Mouse (Mus musculus) midbrain, embryonic 16.5 days (tissue): ENCODE data around the gene Tnfsf12. TPM values are rescaled to one million over a fixed set of nuclear protein-coding genes. Genes with fewer than 3 reads are reported as not detected.

ENCODE experiments used
- ATAC-seq: fragments of 200-750 bp; cut with Nextera tagmentation; 2 replicates; pipeline ENCODE4 v1.8.0; 2017; ENCODE audit warnings: moderate TSS enrichment
- H3K27ac ChIP-seq: fragments of 300-500 bp; sonication (generic); 2 replicates; pipeline ENCODE4 v1.5.1; 2014; ENCODE audit warnings: mild to moderate bottlenecking, low read length, mixed read lengths
- H3K27me3 ChIP-seq: fragments of 300-500 bp; sonication (generic); 2 replicates; pipeline ENCODE4 v1.6.1; 2014; ENCODE audit warnings: low read depth, low read length, mixed read lengths; ENCODE audit not compliant: control insufficient read depth, insufficient read depth
- H3K36me3 ChIP-seq: fragments of 300-500 bp; sonication (generic); 2 replicates; pipeline ENCODE4 v1.6.1; 2014; ENCODE audit warnings: mild to moderate bottlenecking, low read length, moderate library complexity, mixed read lengths; ENCODE audit not compliant: control insufficient read depth, insufficient read depth
- H3K4me1 ChIP-seq: fragments of 300-500 bp; sonication (generic); 2 replicates; pipeline ENCODE4 v1.6.1; 2014; ENCODE audit warnings: mild to moderate bottlenecking, low read length, mixed read lengths; ENCODE audit not compliant: control insufficient read depth, insufficient read depth
- H3K4me2 ChIP-seq: fragments of 300-500 bp; sonication (generic); 2 replicates; pipeline ENCODE4 v1.6.1; 2014; ENCODE audit warnings: mild to moderate bottlenecking, low read length, mixed read lengths
- H3K4me3 ChIP-seq: fragments of 300-500 bp; sonication (generic); 2 replicates; pipeline ENCODE4 v1.5.1; 2014; ENCODE audit warnings: low read depth, mild to moderate bottlenecking, low read length, moderate library complexity, mixed read lengths
- H3K9ac ChIP-seq: fragments of 300-500 bp; sonication (generic); 2 replicates; pipeline ENCODE4 v1.6.1; 2014; ENCODE audit warnings: low read depth, low read length, mixed read lengths
- H3K9me3 ChIP-seq: fragments of 300-500 bp; sonication (generic); replicated peaks from 2 replicates; pipeline ENCODE4 v1.6.1; 2014; ENCODE audit warnings: mild to moderate bottlenecking, low read length, mixed read lengths; ENCODE audit not compliant: control insufficient read depth, poor library complexity, severe bottlenecking
- WGBS: fragments of 180-500 bp; shearing (Covaris S2); extraction: QIAGEN DNeasy Blood & Tissue Kit; methylation state at CpG from one replicate; pipeline ENCODE4 v1.1.7; 2014; 5-methylcytosine and 5-hydroxymethylcytosine counted together
- polyA plus RNA-seq: library from polyadenylated mRNA; unstranded; fragments of >200 nt; fragmentation: Nextera tagmentation; extraction: Ambion mirVana; gene quantifications from 2 replicates; pipeline ENCODE4 v1.2.1, GENCODE M21; 2015

Tnfsf12 gene
- polyA plus RNA-seq, 1 experiment from 2014 or later, result 3.0 TPM

DNA sequence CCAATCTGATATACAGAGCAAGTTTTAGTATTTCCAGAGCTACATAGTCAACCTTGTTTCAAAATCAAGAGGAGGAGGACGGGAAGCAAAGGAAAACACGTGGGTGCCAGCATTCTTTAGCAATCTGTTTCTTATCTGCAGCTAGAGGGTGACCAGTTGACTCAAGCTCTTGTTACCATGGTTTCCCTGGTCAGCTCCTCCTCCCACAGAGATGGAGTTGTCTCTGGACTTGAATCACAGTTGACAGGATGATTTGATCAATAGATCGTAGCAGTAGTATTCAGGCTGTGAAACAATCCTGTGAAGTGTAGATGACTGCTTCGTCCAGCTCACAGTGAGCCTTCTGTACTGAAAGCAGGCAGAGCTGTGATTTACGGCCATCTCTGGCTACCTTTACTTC, 20.3 kb upstream of the Tnfsf12 start:
- no peak overlapping the region for H3K27ac ChIP-seq
- H3K9ac ChIP-seq, result no peak overlapping the region
- no peak overlapping the region for H3K4me2 ChIP-seq
- H3K36me3 ChIP-seq, result no peaks in the 10 kb centered on the region
- ATAC-seq, result no peak
- H3K4me3 ChIP-seq, result no peak overlapping the region
- H3K9me3 ChIP-seq, result no peaks in the 10 kb centered on the region
- WGBS, result 28% methylated on average over 5 of the region's 5 CpGs
- H3K4me1 ChIP-seq, result no peaks in the 10 kb centered on the region
- no peaks in the 10 kb centered on the region for H3K27me3 ChIP-seq

DNA sequence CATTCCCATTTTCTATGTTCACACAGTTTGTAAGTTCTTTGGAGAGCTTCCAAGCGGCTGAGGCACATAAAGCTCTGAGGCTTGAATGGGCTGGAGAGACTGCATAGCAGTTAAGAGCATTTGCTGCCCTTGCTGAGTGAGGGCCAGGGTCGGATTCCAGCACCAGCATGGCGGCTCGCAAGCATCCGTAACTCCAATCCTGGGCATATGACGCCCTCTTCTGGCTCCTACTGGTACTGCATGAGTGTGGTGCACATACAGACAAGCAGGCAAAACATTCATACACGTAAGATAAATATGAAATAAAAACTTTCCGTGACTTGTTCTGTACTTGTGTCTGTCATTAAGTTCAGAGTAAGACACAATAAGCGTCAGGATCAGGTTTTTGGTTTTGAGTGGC, 19.8 kb upstream of the Tnfsf12 start:
- no peaks in the 10 kb centered on the region for H3K4me1 ChIP-seq
- WGBS, result 57% methylated on average over 9 of the region's 9 CpGs
- no peaks in the 10 kb centered on the region for H3K36me3 ChIP-seq
- H3K4me2 ChIP-seq, result no peak overlapping the region
- H3K27ac ChIP-seq, result no peak overlapping the region
- no peak overlapping the region for H3K4me3 ChIP-seq
- no peak for ATAC-seq
- H3K27me3 ChIP-seq, result no peaks in the 10 kb centered on the region
- H3K9ac ChIP-seq, result no peak overlapping the region
- no peaks in the 10 kb centered on the region for H3K9me3 ChIP-seq

DNA sequence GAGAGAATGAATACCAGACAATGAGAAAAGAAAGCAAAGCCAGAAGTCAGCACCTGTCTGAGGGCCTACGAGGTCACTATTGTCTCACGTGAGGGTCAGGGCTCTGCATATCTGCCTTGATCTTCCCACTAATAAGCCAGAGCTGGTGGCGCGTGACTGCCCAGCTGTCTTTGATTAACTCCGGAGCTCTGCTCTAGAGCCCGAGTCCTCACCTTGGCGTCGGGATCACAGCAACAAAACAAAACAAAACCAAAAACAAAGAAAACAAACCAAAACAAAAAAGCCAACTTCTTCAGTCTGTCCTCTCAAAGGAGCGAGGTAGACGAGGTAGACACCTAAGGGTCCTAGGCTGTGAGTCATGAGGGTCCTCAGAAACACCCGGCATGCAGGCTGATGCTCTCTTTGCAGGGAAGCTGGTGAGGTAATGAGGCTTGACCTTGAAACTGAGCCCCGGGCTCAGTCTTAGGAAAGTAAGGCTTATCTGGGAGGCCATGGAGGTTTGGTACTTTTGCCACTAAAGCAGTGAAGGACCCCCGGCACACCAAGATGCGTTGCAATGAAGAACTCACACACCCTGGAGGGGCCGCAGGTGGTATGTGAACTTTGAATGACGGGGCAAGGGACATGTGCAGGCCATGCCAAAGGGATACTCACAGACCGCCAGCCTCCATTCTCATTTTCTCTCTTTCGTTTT, 19.1 kb upstream of the Tnfsf12 start:
- ATAC-seq, result no peak
- no peak overlapping the region for H3K9ac ChIP-seq
- no peaks in the 10 kb centered on the region for H3K4me1 ChIP-seq
- H3K4me2 ChIP-seq, result no peak overlapping the region
- no peaks in the 10 kb centered on the region for H3K9me3 ChIP-seq
- no peak overlapping the region for H3K27ac ChIP-seq
- H3K4me3 ChIP-seq, result no peak overlapping the region
- no peaks in the 10 kb centered on the region for H3K36me3 ChIP-seq
- no peaks in the 10 kb centered on the region for H3K27me3 ChIP-seq
- 70% methylated on average over 18 of the region's 18 CpGs for WGBS

GRCm38 (mm10) chr11:69712954-69713672, 17.5 kb upstream of the Tnfsf12 start:
- H3K27me3 ChIP-seq, result no peaks in the 10 kb centered on the region
- no peak for ATAC-seq
- H3K36me3 ChIP-seq, result no peaks in the 10 kb centered on the region
- no peak overlapping the region for H3K4me2 ChIP-seq
- no peaks in the 10 kb centered on the region for H3K4me1 ChIP-seq
- H3K4me3 ChIP-seq, result no peak overlapping the region
- H3K9ac ChIP-seq, result no peak overlapping the region
- no peak overlapping the region for H3K27ac ChIP-seq
- WGBS, result 80% methylated on average over 20 of the region's 20 CpGs
- no peaks in the 10 kb centered on the region for H3K9me3 ChIP-seq

DNA sequence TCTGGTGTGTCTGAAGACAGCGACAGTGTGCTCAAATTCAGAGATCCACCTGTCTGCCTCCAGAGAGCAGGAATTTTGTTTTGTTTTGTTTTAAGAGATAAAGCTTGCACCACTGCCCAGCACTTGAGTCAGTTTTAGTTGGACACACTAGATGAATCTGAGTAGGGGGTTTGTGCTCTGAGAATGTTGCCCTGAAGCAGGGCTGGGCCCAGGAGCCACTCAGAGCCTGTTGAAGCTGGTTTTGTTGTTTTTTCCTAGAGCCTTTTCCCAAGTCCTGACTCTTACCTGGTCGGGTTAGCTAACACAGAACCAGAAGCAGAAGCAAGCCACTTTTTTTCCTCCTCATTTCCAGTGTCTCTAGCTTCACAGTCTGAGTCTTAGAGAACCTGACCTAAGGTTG, 15.4 kb upstream of the Tnfsf12 start:
- H3K9ac ChIP-seq, result no peak overlapping the region
- H3K4me1 ChIP-seq, result no peaks in the 10 kb centered on the region
- H3K4me2 ChIP-seq, result no peak overlapping the region
- no peaks in the 10 kb centered on the region for H3K9me3 ChIP-seq
- H3K4me3 ChIP-seq, result no peak overlapping the region
- no peak overlapping the region for H3K27ac ChIP-seq
- 92% methylated on average over 2 of the region's 2 CpGs for WGBS
- H3K27me3 ChIP-seq, result no peaks in the 10 kb centered on the region
- no peak for ATAC-seq
- H3K36me3 ChIP-seq, result no peaks in the 10 kb centered on the region

- Histone ChIP-seq H3K9me3 (no peaks in the 10 kb centered on the region), H3K27me3 (no peaks in the 10 kb centered on the region), H3K4me1 (no peaks in the 10 kb centered on the region), H3K27ac (no peak overlapping the region), H3K36me3 (no peaks in the 10 kb centered on the region), H3K9ac (no peak overlapping the region), H3K4me2 (no peak overlapping the region), H3K4me3 (no peak overlapping the region)
- 68% methylated on average over 3 of the region's 3 CpGs for WGBS
- ATAC-seq, result no peak
Measured at GRCm38 (mm10) chr11:69710470-69710869, 14.8 kb upstream of the Tnfsf12 start.

- no peak overlapping the region for H3K9ac ChIP-seq
- H3K9me3 ChIP-seq, result no peaks in the 10 kb centered on the region
- H3K4me2 ChIP-seq, result no peak overlapping the region
- 53% methylated on average over 11 of the region's 11 CpGs for WGBS
- no peak overlapping the region for H3K27ac ChIP-seq
- H3K36me3 ChIP-seq, result no peaks in the 10 kb centered on the region
- ATAC-seq, result no peak
- no peaks in the 10 kb centered on the region for H3K4me1 ChIP-seq
- no peaks in the 10 kb centered on the region for H3K27me3 ChIP-seq
- no peak overlapping the region for H3K4me3 ChIP-seq
Measured at GRCm38 (mm10) chr11:69709554-69710446, 14.2 kb upstream of the Tnfsf12 start.

DNA sequence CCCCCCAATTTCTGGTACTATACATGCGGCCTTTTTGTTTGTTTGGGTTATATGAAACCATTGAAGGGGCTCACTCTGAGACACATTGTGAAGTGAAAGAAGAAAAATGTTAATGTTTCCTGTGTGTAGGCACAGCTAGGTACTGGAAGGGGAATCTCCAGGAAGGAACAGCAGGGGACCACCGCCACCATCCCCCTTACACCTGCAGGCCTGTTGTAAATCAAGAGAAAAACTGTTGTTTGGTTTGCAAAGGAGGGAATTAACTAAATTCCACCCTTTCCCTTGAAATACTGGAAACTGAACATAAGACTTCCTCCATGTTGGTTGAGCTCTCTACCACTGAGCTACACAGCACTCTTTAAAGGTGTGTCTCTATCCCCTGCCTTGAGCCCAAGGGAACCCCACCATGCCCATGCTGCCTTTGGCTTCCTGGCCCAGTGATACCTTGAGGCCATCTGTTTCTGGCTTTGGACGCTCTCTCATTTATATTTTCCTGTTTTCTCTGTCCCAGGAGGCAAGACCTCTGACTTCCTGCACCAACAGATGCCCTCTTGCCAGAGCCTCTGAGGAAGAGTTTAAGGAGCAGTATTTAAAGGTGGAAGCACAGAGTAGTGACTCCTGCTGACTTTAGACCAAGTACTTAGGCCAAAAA, 13.1 kb upstream of the Tnfsf12 start:
- no peak overlapping the region for H3K4me2 ChIP-seq
- no peak overlapping the region for H3K27ac ChIP-seq
- no peak overlapping the region for H3K9ac ChIP-seq
- H3K36me3 ChIP-seq, result no peaks in the 10 kb centered on the region
- no peaks in the 10 kb centered on the region for H3K27me3 ChIP-seq
- no peak overlapping the region for H3K4me3 ChIP-seq
- H3K9me3 ChIP-seq, result no peaks in the 10 kb centered on the region
- H3K4me1 ChIP-seq, result no peaks in the 10 kb centered on the region
- ATAC-seq, result no peak
- WGBS, result 81% methylated on average over 3 of the region's 3 CpGs
